Mouse (Mus musculus): Measurements from ENCODE around the gene Acp6.

- no peak for TF ChIP-seq CTCF (IDR thresholded peaks at IDR 0.05; ENCODE audit: borderline replicate concordance, control insufficient read depth, extremely low read depth, insufficient read depth, low read length, poor library complexity)
- TF ChIP-seq POLR2A (IDR thresholded peaks at IDR 0.05; ENCODE audit: control insufficient read depth, extremely low read depth, insufficient read depth, low read length, poor library complexity) = no peak
Measured at GRCm38 (mm10) chr3:97183810-97184209, 25.2 kb downstream of the Acp6 start.

Measured in thymus, adult 2 months (tissue).